Mouse (Mus musculus) NIH3T3 (cell line): ENCODE results near the gene Otp.

Experiments
- DNase-seq: peaks from one replicate; pipeline ENCODE4 v3.0.0-alpha.2; 2012; ENCODE audit warnings: low read depth

The Otp gene

DNA sequence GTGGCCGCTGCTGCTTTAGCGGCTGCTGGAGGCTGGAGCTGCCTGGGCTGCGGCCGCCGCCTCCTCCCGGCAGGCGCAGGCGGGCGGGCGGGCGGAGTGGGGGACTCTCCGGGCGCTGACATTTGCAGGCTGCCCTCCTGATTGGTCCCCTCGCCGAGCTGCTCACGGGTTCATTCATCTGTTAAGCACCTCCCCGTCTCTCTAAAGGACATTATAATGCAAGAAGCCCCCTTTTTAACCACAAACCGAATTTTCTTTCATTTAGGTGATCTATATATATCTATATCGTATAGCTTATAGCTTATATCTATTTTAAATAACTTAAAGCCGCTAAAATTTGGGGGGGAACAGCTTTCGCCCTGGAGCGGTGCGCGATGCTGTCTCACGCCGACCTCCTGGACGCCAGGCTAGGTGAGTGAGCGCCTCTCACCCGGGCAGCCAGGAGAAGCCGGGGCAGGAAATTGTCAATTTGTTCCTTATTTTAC is at the start of gene Otp:
Gene Otp (plus strand): TSS at position 207 of the 485 bp plus-strand sequence.
- DNase-seq, result no peak

GRCm38 (mm10) chr13:94826389-94826788 is 49.0 kb upstream of the Otp start:
- no peak for DNase-seq

DNA sequence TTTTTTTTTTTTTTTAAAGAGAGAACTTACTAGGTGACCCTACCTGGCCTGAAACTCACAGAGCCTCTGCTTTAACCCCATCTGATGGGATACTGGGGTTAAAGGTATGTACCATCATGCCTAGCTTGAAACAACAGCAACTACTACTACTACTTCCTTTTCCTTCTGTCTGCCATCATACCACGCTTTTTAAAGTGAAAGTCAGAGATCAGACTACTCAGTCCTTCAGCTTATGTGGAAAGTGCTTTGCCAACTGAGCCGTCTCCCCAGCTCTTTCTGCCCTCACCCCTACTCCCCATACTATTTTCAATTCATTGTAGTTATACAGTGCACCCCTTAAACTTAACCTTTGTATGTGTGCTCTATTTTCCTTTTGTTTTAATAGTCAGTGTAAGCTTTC is 48.4 kb upstream of the Otp start:
- DNase-seq, result no peak

DNA sequence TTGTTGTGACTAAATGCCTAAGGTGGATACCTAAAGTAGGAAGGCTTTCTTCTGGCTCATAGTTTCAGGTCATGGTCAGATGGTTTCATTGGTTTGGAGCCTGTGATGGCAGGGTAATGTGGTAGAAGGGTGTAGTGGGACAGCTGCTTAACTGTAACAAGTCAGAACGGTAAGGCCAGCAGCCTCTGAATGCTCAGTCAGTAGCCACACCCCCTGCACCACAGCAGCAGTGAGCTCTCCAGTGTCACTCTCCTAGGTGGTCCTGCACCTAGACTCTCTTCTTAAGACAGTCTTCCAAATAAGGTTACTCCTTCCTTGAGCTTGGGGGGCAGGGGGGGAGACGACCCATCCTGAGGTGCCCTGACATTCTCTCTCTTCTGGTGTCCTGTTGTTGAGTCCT is 47.6 kb upstream of the Otp start:
- no peak for DNase-seq

GRCm38 (mm10) chr13:94838047-94838720 is 37.2 kb upstream of the Otp start:
- DNase-seq, result no peak

GRCm38 (mm10) chr13:94838756-94839337 is 36.6 kb upstream of the Otp start:
- DNase-seq, result no peak

DNA sequence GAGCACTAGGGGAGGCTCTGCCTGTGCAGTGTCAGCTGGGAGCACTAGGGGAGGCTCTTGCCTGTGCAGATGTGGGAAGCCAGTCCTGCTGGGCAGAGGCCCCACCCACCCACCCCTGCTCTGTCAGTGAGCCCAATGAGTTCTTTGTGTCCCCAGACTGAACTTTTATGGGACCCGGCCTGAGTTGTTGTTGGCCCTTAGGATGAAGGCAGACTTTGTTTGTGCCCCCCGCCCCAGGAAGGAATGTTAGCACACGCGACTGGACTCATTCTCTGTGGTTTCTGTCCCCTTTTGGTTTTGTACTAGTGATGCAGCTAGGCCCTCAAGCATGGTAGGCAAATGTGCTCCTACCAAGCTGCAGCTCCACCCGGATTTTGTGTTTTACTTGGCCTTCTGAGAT is 32.2 kb upstream of the Otp start:
- DNase-seq, result no peak

DNA sequence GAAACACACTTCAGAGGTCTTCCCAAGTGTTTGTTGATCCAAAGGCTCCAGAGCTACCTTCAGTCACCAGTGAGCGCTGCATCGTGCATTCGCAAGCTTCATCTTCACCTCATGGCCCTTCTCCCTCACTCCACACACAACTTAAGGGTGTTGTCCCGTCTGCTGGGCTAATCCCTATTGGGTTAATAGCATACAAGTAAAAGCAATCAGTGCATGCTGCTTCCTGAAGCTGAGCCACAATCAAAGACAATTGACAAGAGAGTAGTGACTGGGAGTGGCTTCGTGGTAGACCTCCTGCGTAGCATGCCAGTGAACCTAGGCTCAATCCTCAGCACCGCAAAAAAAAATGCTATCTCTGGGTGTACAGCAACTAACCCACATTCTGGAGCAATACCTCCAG is 27.5 kb upstream of the Otp start:
- DNase-seq, result no peak

DNA sequence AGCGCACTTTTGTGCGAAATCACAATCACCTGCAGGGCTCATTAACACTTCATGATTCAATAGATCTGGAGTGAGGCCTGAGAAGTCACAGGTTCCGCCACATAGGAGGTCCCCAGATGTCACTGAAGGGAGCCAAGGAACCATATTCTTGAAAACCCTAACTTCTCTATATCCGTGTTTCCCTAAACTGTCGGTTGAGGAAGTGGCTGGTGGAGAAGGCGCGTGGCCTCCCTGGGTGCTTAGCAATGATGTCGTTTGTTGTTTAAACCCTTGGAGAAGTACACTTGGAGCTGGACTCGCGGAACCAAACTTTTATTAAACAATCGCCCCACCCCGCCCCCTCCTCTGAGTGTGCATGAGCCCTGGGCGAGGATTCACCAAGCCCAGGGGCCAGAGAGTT is 26.1 kb upstream of the Otp start:
- DNase-seq, result no peak

DNA sequence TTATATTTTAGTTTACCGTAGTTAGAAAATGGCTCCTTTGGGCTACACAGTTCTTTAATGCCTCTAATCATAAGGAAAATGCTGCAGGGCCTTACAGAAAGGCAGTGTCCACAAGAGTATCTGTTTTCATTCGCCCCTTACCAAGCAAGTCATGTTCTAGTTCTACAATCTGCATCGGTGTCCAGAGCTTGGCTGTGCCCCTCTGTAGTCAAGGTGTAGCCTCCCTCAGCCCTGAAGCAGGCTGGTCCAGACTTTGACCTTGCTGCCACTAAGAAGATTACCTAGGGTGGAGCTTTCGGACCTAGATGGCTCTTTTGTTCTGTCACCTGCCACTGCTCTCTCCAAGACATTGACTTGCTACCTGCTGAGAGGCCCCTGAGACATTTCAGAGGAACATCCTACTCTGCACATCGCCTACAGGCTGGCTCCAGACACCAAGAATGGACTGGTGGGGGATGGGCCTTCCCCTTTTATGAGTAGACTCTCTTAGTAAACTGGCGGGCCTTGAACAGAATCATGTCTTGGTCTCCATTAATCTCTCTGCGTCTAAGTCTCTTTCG is 17.3 kb upstream of the Otp start:
- DNase-seq, result no peak

DNA sequence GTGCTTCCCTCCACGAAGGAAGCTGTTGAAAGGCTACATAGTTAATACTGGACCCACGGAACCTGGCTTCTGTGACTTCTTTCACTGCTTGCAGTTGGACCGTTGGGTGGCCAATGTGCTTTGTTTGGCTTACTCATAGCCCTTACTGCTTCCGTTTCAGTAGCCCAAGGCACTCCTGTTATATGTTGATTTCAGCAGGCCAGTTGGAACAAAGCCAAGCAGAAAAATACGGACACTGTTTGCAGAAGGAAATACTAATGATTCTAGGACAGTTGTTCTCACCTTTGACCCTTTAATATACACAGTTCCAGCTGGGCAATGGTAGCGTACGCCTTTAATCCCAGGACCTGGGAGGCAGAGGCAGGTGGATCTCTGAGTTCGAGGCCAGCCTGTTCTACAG is 16.1 kb upstream of the Otp start:
- DNase-seq, result no peak

- DNase-seq, result no peak
These were observed 12.7 kb upstream of the Otp start for GRCm38 (mm10) chr13:94862491-94863230.

DNA sequence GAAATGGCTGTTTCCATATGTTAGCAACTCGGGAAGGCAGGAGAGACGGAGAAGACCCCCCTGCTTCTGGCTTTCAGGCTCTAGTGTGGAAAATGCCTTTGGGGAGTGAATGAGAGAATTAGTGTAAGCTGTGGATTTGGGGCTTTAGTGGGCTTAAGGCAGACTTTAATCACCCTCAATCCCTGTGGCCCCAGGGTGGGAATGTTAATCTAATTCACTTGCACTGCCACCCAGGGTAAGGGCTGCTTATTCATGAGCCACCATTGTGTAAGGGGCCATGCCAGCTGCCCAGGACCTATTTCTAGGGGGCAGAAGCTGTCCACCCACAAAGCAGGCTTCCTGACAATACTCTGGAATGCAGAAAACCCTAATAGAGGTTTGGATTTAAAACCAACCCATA is 8.5 kb upstream of the Otp start:
- no peak for DNase-seq

GRCm38 (mm10) chr13:94867772-94868171 is 7.6 kb upstream of the Otp start:
- no peak for DNase-seq

- DNase-seq, result peak; percentile 68
These were observed 6.9 kb upstream of the Otp start for GRCm38 (mm10) chr13:94868478-94868950.

- DNase-seq, result no peak
These were observed 5.9 kb upstream of the Otp start for GRCm38 (mm10) chr13:94869541-94869940.

DNA sequence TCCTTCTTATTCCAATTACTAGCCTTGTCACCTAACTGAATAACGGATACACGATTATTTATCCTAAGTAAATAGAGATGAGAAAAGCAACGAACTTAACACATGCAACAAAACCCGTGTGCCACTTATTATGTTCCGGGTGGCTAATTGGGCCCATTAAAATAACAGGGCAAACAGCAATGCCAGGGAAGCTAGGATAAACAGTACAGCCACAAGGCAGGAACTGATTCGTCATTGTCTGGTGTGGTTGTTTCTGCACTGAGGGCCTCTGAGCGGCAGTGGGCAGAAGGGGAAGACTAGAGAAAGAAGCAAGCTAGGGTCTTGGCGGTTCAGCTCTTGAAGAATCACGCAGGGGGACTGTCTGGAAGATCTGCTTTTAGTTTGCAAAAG is 5.3 kb upstream of the Otp start:
- no peak for DNase-seq

DNA sequence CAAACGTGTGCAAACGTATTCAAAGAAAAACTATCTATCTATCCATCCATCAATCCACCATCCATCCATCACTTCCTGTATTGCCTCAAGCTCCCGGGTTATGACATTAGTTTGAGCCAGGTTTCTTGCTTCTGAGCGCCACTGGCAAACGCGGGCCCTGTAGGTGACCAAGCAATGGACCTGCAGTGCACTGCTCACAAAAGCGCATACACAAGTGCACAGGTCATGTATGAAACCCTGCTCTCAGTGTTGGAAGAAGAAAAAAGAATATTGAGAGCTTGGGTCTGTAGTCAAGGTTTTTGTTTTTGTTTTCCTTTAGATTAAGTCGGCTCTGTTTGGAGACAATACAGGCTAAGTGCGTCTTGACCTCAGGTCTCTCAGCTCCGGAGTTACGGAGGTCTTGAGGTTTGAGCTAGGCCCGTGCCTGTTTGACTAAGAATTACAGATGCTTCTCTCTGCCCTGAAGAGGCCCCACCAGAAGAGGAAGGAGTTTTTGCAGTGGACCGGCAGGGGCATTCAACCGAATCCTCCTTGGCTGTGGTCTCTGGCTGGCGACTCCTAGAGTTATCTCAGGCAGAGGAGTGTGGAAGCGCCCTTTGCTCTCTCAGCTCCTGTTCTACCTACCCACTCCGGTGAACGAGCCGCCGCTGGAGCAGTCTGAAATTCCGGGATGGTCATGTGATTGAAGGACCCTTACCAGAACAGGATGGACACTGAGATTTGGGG is 4.8 kb upstream of the Otp start:
- DNase-seq, result no peak

GRCm38 (mm10) chr13:94871806-94872320 is 3.5 kb upstream of the Otp start:
- no peak for DNase-seq

- no peak for DNase-seq
These were observed 3.0 kb upstream of the Otp start for GRCm38 (mm10) chr13:94872439-94872838.

DNA sequence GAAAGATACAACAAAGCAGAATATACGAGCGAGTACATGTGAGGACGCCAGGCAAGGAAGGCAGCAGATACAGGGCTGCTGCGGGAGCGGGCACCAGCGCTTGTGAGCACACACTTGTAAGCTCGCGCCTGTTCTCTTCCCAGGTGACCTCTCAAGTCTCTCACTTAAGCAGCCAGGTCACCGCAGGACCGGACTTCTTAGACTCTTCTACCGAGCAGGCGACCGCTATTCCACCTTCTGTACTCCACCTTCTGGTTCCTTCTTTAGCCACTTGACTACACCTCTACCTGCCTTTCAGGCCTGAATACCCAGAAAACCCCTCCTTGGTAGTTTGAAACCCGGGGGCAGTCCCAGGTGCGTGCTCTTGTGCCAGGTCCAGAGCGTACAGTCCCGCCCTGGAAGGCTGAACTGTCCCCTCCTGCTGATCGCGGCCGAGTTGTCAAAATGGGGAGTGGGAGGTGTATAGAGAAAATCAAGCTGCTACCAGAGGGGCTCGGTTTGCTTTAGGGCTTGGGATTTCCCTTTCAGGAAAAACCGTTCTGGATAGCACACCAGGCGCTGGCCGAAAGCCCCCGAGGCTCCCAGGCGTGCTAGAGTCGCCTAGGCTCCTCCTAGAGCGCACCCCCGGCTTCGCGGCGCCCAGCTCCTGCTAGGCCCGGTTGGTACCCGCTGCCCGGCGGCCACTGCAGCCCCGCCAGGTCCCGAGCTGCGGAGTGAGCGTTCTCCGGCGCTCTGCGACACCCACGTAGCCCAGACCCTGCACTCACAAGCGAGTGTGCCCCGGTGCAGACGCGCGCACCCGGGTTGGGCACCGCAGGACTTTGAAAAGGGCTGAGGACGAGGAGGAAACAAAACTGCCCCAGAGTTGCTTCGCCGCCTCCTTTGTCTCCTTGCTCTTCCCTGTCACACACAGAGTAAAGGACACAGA is 2.0 kb upstream of the Otp start:
- DNase-seq, result no peak
